Mouse (Mus musculus): ENCODE results near the gene Gbp8.
A peak's percentile ranks its signal among the peaks of the same experiment; 100 is the strongest.
"Not testable (repeated sequence)": the region's sequence is repeated elsewhere in the genome, so short reads cannot be mapped to it uniquely, and the experiment has no call there.

Gene Gbp8

DNA sequence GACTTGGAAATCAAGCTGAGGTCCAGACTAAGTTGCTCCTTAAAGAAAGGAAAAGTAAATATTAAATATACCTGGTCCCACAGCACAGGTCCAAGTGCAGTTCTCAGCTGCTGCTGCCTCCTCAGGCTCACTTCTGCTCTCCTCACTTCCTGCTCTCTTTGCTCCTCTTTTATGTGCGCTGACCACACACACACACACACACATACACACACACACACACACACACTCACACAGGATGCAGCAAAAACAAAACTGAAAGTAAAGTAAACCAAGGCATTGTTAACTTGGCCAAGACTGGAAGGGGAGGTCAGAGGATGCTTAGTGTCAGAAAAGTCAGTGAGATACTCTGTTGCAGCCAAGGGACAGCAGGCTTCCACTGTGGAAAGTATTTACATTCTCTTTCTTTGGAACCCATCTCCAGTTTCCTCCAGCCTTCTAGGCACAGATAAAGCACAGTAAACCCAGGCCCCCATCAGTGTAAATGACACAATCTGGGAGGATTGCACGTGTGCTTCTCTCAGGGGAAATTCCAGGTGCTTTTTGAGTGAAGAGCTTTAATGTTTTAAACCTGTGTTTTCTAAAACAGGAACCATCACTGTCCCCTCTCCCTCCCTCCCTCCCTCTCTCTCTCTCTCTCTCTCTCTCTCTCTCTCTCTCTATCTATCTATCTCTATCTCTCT lies at the start of gene Gbp8, which contains the start of the genes Gbp9 and Gbp4:
TSS of gene Gbp8 (minus strand) at position 132 of the 680 bp plus-strand sequence.
TSS of gene Gbp9 (minus strand) at position 131 of the 680 bp plus-strand sequence.
TSS of gene Gbp4 (minus strand) at position 178 of the 680 bp plus-strand sequence.
- DNase-seq = peak; percentile 13

DNA sequence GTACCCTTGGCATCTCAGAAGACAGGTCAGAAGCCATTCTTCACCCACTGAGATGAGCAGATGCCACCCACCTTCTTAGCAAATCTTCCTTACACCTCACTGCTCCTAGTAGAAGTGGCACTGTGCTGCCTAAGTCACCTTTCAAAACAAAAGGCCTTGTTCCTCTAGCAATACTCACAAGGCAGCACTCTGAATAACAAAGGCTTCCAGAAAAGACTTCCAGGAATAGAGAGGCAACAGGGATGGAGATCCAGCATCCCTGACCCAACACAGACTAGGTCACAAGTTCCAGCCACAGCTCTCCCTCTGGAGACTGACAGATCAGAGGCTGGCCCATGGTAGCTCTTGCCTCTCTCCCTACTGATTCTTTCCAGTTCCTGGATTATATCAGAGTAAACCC lies 42.1 kb upstream of the Gbp8 start:
- no peak for DNase-seq

DNA sequence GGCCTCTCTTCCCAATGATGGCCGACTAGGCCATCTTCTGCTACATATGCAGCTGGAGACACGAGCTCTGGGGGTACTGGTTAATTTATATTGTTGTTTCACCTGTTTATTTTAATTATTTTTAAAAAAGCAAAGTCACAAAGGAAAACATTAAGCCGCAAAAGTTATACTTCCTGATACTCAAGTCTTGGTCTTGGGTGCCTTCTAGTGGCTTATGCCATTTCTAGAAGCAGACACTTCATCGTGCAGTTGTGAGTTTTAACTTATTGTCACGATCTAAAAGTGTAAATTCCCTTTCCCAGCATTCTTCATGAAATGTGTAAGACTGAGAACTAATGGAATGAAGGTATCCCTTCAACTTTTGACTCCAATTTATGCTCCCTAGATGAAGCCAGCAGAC lies 17.2 kb upstream of the Gbp8 start:
- DNase-seq = no peak

DNA sequence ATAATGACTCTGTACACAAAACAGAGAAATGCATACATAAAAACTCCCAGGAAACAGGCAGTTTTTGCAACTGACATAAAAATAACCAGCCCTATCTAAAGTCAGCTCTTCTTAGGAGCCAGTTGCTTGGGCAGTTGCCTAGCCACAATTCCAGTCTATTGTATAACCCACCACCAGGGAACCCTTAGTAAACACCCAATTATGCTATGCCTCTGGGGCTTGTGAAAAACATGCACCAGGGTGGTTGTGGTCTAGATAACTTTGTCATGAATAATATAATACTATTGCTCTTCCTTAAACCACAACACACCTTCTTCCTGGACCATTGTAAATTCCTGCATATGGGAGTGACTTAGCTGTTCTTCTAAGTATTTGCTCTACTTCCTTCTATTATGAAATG lies 14.7 kb upstream of the Gbp8 start:
- no peak for DNase-seq

DNA sequence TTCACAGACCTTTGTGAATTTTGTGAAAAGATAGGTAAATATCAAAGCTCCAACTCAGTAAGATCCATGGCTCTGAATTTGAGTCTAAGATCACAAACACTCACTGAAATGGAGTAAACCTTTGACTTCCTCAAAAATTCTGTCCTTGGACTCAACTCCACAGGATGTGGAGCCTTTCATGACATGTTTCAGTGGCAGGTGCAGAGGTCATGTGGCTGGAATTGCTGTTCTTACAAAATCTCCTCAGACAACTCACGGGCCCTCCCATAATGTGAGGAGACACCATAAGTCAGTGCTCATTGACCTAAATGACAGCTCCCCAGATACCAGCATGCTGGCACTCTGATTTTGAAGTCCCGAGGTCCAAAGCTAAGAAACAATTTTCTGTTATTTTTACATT lies 8.7 kb upstream of the Gbp8 start:
- DNase-seq = not testable (repeated sequence)

DNA sequence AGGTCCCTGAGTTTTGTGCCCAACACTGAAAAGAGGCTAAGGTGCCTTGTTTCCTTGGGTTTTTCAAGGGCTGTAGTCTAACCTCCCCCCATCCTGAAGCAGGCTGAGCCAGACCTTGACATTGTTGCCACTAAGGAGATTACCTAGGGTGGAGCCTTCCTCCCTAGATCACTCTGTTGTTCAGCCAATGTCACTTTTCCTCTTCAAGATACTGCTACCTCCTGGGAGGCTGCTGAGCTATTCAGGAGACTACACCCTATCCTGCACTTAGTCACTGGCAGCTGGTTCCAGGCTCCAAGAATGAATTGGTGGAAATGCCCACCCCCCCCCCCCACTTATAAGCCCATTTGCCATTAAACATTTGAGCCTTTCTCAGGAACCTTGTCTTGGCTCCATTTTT lies 7.1 kb upstream of the Gbp8 start:
- peak; percentile 7 for DNase-seq

DNA sequence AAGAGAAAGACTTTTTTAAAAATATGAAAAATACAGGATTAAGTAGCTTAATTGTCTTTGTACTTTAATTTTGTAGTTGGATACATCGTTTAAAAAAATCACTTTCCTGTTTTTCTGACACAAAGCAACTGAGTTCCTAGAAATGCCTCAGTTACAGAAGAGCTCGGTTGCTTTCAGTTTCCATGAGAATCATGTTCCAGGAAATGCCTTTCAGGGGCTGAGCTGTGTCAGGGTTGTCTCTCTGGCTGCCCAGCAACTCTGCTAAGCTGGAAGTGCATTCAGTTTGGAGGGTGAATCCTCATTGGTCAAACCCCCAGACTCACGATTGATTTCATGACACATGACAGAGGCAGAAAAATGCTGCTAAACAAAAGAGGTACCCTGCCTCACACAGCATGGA lies 6.4 kb upstream of the Gbp8 start:
- peak; percentile 11 for DNase-seq

DNA sequence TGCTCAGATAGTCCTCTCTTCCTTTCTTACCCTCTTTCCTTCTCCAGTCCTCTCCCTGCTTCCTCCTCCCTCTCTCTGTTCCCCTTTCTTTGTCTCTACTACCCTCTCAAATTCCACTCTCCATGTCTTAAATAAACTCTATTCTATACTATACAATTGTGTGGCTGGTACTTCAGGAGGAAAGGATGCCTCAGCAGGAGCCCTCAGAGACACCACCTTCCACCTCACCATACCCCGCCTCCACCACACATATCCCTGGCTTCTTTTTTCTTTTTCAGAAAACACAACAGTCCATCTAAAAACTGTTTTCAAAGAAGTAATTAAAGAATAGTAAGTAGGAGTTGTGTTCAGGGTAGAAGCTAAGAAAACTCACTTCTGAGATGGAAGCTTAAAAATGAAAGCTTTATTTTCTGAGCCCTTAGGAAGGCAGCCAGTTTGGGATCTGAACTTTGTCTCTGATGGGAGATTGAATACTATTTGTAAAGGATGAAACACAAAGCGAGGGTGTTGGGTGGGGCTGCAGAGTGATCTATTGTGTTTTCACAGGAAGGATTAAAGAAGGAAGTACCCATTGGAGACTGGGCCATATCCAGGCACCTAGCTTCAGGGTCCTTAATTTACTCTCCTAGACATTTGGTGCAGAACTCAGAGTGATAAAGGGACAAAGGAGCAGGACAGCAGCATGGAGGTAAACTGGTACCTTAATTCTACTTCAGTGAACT lies 910 bp upstream of the Gbp8 start:
- not testable (repeated sequence) for DNase-seq

DNA sequence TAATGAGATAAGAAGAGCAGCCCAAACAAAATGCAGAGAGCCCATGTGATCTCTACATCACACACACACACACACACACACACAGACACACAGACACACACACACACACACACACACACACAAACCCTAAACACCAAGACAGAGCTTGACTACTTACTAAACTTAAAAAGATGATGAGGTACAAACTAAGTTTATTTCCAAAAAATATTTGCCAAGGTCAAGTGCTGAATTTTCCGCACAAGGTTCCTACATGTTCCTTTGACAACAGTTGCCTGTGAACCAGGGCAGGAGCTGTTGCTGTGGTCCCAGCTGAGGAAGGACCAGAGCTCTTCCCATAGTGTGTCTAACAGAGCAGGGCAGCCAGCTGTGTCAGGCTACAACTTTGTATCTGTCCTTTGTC lies 434 bp downstream of the Gbp8 start:
- DNase-seq = no peak

DNA sequence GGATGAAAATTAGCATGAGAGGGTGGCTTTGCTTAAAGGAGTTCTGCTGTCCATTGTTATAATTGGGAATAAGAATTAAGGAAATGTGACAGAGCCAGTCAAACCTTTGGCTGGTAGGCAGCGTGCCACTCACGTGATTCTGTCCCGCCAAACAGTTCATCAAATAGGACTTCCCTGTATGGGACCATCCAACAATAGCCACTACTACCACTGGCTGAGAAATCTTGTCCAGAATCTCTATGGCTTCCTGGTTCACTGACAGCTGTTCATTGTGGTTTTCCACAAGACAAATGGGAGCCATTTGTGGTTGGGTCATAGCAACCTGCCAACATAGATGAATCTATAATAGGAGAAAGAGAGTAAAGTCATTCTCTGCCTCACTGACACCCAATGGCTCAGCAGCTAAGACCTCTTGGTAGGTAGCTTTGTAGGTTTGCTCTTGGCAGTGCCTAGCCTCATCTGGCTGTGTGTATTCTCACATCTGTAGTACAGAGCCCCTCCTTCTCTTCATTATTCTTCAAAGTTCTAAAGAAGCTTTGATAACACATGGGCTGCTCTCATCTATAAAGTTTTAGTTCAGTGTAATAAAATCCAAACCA lies 2.5 kb downstream of the Gbp8 start:
- DNase-seq = not testable (repeated sequence)

DNA sequence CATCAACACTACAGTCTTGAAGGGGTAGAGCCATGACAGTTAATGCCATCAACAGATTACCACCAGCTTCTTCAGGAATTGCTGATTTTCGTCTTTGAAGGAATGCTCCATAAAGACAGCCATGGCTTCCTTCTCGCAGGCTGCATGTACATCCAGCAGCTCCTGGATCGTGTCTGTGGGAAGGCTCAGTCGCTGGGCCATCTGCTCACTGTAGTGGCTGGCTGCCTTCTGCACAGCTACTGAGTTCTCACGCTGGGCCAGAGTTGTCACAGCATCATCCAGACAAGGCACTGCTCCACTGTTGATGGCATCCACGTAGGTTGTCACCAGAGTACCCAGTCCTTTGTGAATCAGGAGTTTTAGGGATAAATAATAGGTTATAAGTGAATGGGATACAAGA lies 17.6 kb downstream of the Gbp8 start:
- DNase-seq = not testable (repeated sequence)

DNA sequence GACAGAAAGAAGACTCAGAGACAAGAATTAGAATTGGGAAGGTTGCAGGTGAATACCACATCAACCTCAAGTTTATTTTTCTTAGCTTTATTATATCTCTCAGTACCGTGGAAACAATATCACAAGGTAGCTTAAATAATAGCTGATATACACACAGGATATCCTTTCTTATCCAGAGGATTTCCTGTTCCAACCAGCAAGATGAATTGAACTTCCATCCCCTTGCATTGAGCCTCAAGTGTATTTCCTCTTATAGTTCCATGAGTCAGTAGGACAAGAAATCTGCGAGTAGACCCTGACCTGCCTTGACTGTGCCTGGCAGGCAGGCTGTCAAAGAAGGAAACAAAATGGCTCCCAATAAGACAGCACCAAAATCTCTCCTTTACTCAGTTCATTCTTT lies 23.6 kb downstream of the Gbp8 start:
- no peak for DNase-seq

DNA sequence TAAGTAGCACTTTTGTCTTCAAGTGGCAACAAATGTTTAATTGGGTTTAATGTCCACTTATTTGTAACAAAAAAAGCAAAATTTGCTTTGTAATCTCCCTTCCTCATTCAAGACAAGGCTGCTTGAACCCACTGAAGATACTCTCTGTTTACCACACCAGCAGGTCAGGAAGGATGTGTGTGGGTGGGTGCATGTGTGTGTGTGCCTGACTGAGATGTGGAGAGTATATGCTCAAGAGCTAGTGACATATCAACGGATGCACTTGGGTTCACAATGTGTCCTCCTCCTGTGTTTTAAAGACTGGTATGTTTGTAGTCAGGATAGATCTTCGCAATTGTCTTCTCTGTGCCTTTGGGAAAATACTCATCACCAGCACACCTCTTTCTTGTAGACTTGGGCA lies 24.6 kb downstream of the Gbp8 start:
- DNase-seq = no peak

DNA sequence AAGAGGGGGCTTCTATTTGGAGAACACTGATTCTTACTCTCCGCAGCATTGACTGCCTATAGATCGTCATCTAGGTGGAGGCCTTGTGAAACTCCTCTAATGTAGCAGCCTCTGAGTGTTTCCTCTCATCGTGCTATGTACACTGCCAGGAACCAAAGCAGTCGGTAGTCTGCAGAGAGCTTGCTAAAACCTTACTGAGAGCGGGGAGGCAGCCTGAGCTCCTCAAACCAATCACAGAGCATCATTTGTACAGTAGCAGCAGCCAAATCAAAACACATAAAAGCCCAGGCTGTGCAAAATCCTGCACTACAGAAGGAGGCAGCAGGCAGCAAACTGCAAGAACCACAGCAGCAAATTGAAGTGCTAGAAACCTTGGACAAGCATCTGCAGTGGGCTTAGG lies 25.7 kb downstream of the Gbp8 start:
- no peak for DNase-seq

DNA sequence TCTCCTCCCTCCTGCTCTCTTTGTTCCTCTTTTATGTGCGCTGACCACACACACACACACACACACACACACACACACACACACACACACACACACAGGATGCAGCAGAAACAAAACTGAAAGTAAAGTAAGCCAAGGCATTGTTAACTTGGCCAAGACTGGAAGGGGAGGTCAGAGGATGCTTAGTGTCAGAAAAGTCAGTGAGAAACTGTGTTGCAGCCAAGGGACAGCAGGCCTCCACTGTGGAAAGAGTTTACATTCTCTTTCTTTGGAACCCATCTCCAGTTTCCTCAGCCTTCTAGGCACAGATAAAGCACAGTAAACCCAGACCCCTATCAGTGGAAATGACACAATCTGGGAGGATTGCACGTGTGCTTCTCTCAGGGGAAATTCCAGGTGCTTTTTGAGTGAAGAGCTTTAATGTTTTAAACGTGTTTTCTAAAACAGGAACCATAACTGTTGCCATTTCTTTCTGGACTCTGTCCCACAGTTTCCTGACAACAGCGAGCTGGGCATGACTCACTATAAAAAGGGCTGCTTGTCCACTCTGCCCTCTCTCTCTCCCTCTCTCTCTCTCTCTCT lies 29.0 kb downstream of the Gbp8 start:
- DNase-seq = peak; percentile 45

DNA sequence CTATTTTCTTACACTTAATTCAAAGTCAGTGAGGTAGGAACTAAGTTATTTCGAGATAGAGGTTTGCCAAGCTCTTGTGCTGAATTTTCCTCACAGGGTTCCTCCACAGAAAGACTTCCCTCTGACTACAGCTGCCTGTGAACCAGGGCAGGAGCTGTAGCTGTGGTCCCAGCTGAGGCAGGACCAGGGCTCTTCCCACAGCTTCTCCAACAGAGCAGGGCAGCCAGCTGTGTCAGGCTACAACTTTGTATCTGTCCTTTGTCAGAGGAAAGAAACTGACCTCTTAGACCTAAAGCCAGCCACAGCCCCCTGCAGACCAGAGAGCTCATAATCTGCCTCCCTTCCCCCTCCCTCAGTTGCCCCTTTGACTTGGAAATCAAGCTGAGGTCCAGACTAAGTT lies 29.6 kb downstream of the Gbp8 start:
- not testable (repeated sequence) for DNase-seq

DNA sequence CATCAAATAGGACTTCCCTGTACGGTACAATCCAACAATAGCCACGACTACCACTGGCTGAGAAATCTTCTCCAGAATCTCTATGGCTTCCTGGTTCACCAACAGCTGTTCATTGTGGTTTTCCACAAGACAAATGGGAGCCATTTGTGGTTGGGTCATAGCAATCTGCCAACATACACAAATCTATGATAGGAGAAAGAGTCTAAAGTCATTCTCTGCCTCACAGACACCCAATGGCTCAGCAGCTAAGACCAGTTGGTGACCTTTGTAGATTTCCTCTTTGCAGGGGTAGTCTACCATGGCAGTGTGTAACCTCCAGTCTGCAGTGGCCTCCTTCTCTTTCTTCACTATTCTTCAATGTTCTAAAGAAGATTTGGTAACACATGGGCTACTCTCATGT lies 33.7 kb downstream of the Gbp8 start:
- DNase-seq = not testable (repeated sequence)

DNA sequence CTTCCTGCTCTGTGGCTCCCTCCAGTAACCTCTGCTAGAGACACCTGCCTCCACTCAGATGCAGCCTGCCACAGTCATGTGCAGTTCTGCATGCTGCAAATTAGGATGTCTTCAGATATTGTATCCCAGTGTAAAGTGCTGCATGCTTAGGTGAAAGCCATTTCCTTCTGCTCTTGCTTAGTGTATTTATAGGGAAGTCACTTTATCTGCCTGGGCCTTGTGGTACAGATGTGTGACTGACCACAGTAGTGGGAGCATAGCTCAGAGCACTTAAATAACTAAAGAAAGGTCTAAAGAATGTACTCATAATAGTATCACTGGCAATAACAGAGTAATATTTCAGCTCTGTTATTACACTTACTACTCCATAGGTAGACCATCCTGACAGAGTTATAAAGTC lies 57.4 kb downstream of the Gbp8 start:
- no peak for DNase-seq

DNA sequence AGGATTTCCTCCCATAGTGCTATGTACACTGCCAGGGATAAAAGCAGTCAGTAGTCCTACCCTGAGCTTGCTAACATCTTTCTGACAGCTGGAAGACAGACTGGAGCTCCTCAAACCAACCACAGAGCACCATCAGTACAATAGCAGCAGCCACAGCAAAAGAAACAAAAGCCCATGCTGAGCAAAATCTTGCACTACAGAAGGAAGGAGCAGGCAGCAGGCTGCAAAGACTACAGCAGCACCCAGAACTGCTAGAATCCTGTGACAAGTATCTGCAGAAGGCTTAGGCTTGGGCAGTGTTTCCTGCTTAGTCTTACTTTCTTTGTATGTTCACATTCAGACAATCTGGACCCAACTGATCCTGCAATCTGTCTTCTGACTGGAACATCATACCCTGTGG lies 71.0 kb downstream of the Gbp8 start:
- DNase-seq = not testable (repeated sequence)

DNA sequence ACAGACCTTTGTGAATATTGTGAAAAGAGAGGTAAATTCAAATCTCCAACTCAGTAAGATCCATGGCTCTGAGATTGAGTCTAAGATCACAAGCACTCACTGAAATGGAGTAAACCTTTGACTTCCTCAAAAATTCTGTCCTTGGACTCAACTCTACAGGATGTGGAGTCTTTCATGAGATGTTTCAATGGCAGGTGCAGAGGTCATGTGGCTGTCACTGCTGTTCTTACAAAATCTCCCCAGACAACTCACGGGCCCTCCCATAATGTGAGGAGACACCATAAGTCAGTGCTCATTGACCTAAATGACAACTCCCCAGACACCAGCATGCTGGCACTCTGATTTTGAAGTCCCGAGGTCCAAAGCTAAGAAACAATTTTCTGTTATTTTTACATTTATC lies 74.9 kb downstream of the Gbp8 start:
- DNase-seq = not testable (repeated sequence)

DNA sequence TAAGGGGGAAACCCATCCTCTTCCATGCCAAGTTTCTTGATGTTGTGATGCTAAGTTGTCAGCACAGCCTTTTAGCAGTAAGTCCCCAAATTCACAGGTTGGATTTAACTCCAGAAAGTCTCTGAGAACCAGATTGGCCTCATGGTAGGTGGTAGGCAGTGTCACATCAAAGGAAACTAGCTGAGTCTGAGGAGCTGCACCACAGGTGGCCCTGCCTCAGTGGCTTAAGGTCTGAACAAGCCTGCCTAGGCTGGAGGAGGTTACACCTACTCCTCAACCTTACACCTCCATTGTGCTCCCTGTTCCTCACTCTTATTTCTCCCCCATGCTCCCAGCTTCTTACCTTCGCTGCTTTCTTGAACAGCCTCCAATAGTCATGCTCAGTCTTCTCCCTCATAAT lies 76.0 kb downstream of the Gbp8 start:
- DNase-seq = no peak

DNA sequence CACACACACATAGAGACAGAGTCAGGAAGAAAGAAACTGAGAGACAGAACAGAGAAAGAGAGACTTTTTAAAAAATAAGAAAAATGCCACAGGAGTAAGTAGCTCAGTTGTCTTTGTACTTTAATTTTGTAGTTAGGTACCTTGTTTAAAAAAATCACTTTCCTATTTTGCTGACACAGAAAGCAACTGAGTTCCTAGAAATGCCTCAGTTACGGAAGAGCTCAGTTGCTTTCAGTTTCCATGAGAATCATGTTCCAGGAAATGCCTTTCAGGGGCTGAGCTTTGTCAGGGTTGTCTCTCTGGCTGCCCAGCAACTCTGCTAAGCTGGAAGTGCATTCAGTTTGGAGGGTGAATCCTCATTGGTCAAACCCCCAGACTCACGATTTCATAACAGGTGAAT lies 76.9 kb downstream of the Gbp8 start:
- DNase-seq = not testable (repeated sequence)

DNA sequence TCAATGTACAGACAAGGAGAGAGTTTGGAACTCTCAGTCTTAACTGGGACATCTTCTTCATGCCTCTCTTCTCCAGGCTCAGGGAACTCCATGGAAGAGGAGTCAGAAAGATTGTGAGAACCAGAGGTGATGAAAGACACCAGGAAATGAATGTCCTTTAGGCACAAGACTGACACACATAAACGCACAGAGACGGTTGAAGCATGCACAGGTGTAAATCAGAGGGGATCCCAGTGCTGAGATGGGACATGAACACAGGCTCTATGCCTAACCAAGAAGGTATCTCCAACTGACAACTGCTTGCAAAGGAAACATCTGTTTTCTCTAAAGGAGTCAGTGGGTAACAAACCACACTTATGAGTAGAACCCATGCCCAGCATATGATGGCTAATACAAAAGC lies 79.1 kb downstream of the Gbp8 start:
- no peak for DNase-seq

DNA sequence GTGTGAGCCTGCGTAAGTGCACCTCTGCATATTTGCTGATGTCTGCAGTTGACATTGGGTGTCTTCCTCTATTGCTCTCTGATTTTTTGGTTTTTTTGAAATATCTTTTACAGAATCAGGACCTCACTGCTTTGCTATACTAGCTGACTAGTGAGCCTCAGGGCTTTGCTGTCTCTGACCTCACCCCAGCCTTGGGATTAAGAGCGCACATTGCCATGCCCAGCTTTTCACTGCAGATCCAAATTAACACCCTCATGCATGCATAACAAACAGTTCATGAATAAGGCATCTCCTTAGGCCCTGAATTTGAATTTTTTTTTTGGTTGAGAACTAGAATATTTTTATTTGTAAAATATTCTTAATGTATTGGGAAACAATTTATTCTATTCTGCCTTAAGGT lies 84.1 kb downstream of the Gbp8 start:
- DNase-seq = no peak
